Mouse (Mus musculus): ENCODE results near the gene Taar9. TPM values are rescaled to one million over a fixed set of nuclear protein-coding genes. Genes with fewer than 3 reads are reported as not detected.
"Not testable (repeated sequence)": the region's sequence is repeated elsewhere in the genome, so short reads cannot be mapped to it uniquely, and the experiment has no call there.

The Taar9 gene
- not detected for total RNA-seq (2021)
- long read RNA-seq, experiment 1: 0 reads
- long read RNA-seq, experiment 2: 0 reads

GRCm38 (mm10) chr10:24109434-24109833 lies at the start of gene Taar9:
Gene Taar9 (minus strand): TSS chr10:24109534.
- DNase-seq (ENCODE audit: low spot score in 2 of 2): not testable (repeated sequence)

GRCm38 (mm10) chr10:24158470-24159254 lies 49.3 kb upstream of the Taar9 start:
- no peak for DNase-seq (ENCODE audit: low spot score in 2 of 2)

DNA sequence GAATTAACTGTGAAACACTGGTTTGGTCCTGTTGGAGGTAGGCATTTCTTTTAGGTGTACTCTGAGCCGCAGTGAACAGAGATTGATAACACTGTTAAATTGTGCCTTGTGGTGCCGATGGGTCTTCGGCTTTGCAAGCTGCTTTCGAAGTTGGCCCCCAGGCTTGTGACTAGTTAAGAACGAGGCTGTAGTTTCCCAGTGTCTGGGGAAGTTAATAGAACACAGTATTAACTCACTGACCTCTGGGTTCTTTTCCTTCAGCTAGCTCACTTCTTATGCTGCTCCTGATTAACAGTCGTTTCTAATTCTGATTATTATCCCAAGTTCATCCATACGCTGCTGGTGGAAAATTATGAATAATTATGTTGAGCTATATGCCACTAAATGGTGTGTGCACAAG lies 40.8 kb upstream of the Taar9 start:
- DNase-seq (ENCODE audit: low spot score in 2 of 2): no peak

DNA sequence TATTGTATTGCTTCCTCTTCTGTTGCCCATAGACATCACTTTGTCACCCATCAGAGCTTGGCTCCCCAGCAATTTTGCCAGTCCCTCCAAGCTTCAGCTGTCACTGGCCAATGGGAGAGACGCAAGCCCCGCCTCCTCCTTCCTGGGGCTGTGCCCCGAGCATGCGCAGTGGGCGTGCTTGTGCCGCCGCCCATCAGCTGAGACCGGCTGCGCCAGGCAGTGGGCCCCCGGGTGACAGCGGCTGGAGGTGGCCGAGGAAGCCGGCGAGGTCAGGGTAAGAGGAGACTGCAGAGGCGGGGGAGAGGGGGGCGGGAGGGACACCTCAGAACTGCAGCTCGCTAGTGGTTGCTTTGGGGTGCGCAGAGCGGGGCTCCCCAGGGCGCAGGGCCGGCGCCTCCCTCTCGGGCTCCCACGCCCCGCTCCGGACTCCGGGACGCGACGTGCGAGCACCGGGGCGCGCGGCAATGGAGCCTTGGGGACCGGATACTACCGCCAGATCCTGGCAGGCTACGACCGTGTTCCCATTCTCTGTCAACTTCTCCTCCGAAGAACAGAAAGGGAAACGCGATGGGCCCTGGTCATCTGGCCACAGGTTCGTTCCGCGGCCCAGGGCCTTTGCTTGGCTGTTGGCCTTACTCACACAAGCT lies 39.9 kb upstream of the Taar9 start, which contains the start of gene Stx7:
Gene Stx7, plus strand, starts transcription at position 168 of the 647 bp plus-strand sequence.
- DNase-seq (ENCODE audit: low spot score in 2 of 2): peak; percentile 90 to 94

GRCm38 (mm10) chr10:24142735-24143134 lies 33.4 kb upstream of the Taar9 start:
- DNase-seq (ENCODE audit: low spot score in 2 of 2): no peak

DNA sequence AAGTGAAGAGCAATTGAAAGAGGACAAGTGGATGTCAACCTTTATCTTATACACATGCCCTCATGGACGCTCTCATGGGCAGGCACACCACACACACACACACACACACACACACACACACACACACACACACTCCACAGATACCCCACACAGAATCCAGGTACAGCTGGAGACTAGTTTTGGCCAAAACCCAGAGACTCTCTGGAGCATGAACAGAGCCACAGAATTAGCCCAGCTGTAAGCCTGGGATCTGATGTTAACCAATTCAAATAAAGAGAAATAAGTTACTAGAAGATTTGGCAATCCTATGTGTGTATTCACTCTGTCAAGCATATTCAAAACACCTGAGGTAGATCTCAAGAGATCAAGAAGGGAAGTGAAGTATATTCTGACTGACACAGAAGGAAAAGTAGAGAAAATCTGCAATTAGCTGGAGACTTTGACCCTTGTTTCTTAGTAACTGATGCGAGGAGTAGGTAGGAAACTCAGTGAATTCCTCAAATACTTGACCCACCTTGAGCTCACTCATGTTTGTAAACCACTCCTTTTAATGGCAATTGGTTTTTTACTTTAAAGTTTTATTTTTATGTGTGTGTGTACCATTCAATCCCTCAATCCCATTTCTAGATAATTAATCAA lies 29.4 kb upstream of the Taar9 start:
- no peak for DNase-seq (ENCODE audit: low spot score in 2 of 2)

GRCm38 (mm10) chr10:24134071-24134645 lies 24.8 kb upstream of the Taar9 start:
- DNase-seq (ENCODE audit: low spot score in 2 of 2): no peak

- DNase-seq (ENCODE audit: low spot score in 2 of 2): no peak
These were observed 23.8 kb upstream of the Taar9 start for GRCm38 (mm10) chr10:24133132-24133531.

- no peak for DNase-seq (ENCODE audit: low spot score in 2 of 2)
These were observed 22.9 kb upstream of the Taar9 start for GRCm38 (mm10) chr10:24132273-24132672.

DNA sequence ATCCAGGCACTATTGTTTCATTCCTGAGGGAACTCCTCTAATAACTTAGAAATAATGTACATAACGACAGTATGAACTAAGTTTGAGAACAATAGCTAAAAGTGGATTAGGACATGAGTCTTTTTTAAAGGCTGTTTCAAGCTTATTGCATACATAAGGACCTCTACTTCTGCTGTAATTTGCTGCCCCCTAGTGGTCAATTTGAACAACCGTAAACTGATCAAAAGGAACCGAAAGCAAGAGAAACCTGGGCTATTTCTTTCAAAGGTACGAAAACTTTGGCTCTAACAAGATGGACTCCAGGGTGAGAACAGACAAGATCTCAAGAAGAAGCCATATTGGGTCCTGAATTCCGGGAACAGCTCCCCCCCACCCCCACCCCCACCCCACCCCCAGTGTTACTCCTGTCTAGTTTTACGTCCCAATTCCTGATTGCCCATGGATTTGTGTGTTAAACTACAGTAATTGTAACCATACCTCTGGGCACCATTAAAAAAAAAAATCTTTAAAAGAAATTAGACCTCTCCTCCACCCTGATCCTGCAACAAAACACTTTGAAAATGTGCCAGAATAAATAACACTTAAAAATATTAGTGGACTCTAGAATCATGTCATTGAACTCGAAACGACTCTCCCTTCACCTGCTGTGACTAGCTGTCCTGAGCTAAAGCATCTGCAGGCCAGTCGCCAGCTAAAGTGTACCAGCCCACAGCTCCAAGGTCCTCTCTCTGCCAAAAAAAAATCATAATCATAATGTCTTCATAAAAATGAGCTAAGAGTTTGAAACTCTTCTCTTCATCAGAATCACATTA lies 22.3 kb upstream of the Taar9 start:
- peak; percentile 46 to 60 for DNase-seq (ENCODE audit: low spot score in 2 of 2)

DNA sequence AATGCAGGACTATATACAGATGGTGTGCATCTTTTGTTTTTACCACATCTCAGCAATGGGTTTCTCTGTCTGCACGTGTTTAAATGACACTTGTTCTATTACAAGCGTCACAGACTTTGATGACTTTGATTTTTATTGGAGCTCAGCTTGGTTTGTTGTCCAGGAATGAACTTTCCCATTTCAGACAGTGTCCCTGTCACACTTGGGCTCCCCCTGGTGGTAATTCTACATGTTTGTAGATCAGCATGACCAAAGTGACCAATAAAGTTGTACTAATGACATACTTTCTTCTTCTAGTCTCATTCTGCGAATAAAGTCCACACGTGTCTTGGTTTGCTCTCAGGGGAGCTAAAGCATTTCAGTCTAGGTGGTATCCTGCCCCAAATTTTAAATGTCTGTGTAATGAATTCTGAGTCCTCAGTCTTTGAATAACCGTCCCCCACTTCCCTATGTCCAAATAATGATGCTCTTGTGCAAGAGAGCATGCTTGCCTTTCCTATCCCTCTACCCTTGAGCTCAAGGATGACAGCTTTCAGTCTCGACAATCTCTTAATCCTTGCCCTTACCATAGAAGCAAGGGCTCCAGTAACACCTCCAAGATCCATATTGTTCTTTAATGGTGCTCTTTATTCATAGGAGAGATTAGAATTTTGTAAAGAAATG lies 1.9 kb upstream of the Taar9 start:
- DNase-seq (ENCODE audit: low spot score in 2 of 2): peak; percentile 38 to 60

DNA sequence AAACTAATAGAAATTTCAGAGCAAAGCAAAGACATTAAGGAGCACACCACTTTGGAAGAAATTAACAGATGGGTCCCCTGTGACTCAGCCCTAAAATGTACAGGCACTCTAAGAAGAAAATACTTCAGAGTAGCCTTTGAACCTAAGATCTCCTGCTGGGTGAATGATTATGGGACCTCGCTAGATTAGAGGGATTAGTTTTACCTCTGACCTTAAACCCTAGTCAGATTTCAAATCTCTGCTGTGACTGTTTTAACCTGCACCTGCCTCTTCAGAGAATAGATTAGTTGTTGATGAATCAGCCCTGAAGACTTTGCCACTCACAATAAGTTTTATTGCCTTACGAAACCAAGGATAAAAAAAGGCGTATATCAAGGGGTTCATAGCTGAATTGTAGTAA lies 1.1 kb downstream of the Taar9 start:
- no peak for DNase-seq (ENCODE audit: low spot score in 2 of 2)

DNA sequence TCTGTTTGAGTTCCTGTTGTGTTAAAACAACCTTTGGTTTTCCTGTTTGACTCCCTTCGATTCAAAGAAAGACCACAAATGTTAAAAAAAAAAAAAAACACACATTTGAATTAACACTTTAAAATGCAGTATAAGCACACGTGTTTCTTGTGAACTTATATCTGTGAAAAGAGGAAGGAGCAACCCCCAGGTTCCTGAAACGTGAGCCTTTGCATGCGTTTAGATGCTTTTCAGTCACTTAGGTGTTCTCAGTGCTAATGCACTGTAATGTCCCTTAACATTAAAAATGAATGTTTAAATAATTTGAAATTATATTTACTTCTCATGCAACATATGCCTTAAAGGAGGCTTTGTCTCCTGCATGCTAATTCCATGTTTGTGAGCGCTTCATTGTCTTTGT lies 1.6 kb downstream of the Taar9 start:
- DNase-seq (ENCODE audit: low spot score in 2 of 2): no peak

GRCm38 (mm10) chr10:24103299-24103698 lies 6.0 kb downstream of the Taar9 start:
- not testable (repeated sequence) for DNase-seq (ENCODE audit: low spot score in 2 of 2)

DNA sequence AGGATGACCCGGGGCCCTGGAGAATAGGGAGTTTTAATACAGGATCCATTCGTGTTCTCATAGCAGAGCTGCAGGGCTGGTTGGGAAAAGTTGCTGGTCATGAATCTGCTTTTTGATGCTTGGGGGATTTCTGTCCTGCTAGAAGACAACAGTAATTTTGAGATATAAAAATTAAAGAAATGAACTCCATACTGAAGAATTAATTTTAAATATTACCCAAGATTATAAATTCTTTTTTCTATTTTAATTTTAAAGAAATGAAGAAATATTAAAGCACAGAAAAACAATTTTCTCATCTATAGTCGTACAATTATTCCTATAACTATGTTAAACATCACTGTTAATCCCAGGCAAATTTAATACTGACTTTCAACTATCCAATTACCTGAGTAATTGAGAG lies 7.5 kb downstream of the Taar9 start, which contains the start of gene Taar8c:
Gene Taar8c, minus strand, starts transcription at position 101 of the 400 bp plus-strand sequence.
- DNase-seq (ENCODE audit: low spot score in 2 of 2): not testable (repeated sequence)

DNA sequence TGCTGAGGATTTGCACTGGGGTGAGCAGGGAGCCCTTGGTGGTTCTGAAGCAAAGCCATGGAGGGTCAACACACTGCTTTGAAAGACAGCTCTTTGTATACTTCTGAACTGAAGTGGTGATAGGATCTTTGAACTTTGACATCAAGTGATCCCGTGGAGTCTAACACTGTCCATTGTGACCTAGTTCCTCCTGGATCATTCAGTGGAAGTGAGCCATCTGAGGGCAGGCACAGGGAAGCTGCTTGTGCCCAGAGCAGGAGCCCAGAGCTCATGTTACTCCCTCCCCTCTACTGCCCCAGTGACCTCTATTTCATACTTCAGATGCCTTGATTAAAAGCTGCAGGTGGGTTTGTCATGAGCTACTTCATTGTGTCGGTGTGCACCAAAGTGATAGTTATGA lies 12.3 kb downstream of the Taar9 start:
- not testable (repeated sequence) for DNase-seq (ENCODE audit: low spot score in 2 of 2)

DNA sequence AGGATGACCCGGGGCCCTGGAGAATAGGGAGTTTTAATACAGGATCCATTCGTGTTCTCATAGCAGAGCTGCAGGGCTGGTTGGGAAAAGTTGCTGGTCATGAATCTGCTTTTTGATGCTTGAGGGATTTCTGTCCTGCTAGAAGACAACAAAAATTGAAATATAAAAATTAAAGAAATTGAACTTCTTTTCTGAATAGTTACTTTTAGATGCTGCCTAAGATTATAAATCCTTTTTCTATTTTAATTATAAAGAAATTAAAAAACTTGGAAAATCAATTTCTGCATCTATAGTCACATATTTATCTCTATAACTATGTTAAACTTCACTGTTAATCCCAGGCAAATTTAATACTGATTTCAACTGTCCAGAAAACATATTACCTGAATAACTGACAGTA lies 17.1 kb downstream of the Taar9 start, which contains the start of gene Taar8b:
Gene Taar8b, minus strand, starts transcription at position 101 of the 400 bp plus-strand sequence.
- DNase-seq (ENCODE audit: low spot score in 2 of 2): no peak

- no peak for DNase-seq (ENCODE audit: low spot score in 2 of 2)
These were observed 22.2 kb downstream of the Taar9 start for GRCm38 (mm10) chr10:24087168-24087567.

- DNase-seq (ENCODE audit: low spot score in 2 of 2): no peak
These were observed 22.8 kb downstream of the Taar9 start for GRCm38 (mm10) chr10:24086555-24086954.

GRCm38 (mm10) chr10:24085936-24086335 lies 23.4 kb downstream of the Taar9 start:
- DNase-seq (ENCODE audit: low spot score in 2 of 2): no peak

Data from left cerebral cortex, adult 18-20 months (tissue).